Mouse (Mus musculus): ENCODE measurements around the gene Klhl2. TPM values are rescaled to one million over a fixed set of nuclear protein-coding genes. Genes with fewer than 3 reads are reported as not detected.

Klhl2 gene
- total and polyA plus RNA-seq, 3 experiments, result 6.0 to 19.4 (median 14.5) TPM

GRCm38 (mm10) chr8:64871469-64872165 lies 21.8 kb upstream of the Klhl2 start:
- DNase-seq, result peak; percentile 29 to 46
- no peak overlapping the region for H3K9ac ChIP-seq (ENCODE audit: low read depth, low read length)
- peaks cover 9% of the 10 kb centered on the region for H3K4me1 ChIP-seq (ENCODE audit: control insufficient read depth, insufficient read depth, low read length)
- no peaks in the 10 kb centered on the region for H3K79me2 ChIP-seq (replicated peaks; ENCODE audit: control insufficient read depth, insufficient read depth, low read length)
- TF ChIP-seq CTCF (IDR thresholded peaks at IDR 0.05) (no peak), POLR2A (IDR thresholded peaks at IDR 0.05; ENCODE audit: insufficient read depth, low read depth, low read length) (peak; percentile 30; the same call in 1 of the 2 replicates), EP300 (IDR thresholded peaks at IDR 0.05; ENCODE audit: insufficient read depth, low read depth, low read length) (peak; percentile 81)
- WGBS, result 23% methylated on average over 12 of the region's 12 CpGs
- peak overlapping the region; percentile 56 for H3K27ac ChIP-seq
- intact Hi-C loops (cut with DNase I), result loop anchor here (2.0 to 5.0 kb wide), 2 partner anchors 21 to 134 kb away; partner anchors contain the start of gene Klhl2
- H3K36me3 ChIP-seq (ENCODE audit: control insufficient read depth, insufficient read depth, low read length), result no peaks in the 10 kb centered on the region
- H3K27me3 ChIP-seq (ENCODE audit: control insufficient read depth, insufficient read depth, low read length), result no peaks in the 10 kb centered on the region
- H3K4me3 ChIP-seq, result peak overlapping the region; percentile 6; the same call in 1 of the 2 replicates

- no peak overlapping the region for H3K9ac ChIP-seq (ENCODE audit: low read depth, low read length)
- peaks cover 9% of the 10 kb centered on the region for H3K4me1 ChIP-seq (ENCODE audit: control insufficient read depth, insufficient read depth, low read length)
- DNase-seq, result no peak
- intact Hi-C loops (cut with DNase I), result loop anchor here (2.0 to 5.0 kb wide), 2 partner anchors 19 to 133 kb away; partner anchors contain the start of gene Klhl2
- WGBS, result 22% methylated on average over 2 of the region's 2 CpGs
- TF ChIP-seq EP300 (IDR thresholded peaks at IDR 0.05; ENCODE audit: insufficient read depth, low read depth, low read length) (no peak), POLR2A (IDR thresholded peaks at IDR 0.05; ENCODE audit: insufficient read depth, low read depth, low read length) (no peak), CTCF (IDR thresholded peaks at IDR 0.05) (no peak)
- H3K27me3 ChIP-seq (ENCODE audit: control insufficient read depth, insufficient read depth, low read length), result no peaks in the 10 kb centered on the region
- no peak overlapping the region for H3K4me3 ChIP-seq
- H3K27ac ChIP-seq, result no peak overlapping the region
- H3K79me2 ChIP-seq (replicated peaks; ENCODE audit: control insufficient read depth, insufficient read depth, low read length), result no peaks in the 10 kb centered on the region
- H3K36me3 ChIP-seq (ENCODE audit: control insufficient read depth, insufficient read depth, low read length), result no peaks in the 10 kb centered on the region
Measured at GRCm38 (mm10) chr8:64870218-64870617, 20.4 kb upstream of the Klhl2 start.

GRCm38 (mm10) chr8:64849091-64849896 lies 523 bp downstream of the Klhl2 start:
- intact Hi-C loops (cut with DNase I), result loop anchor here (5.0 kb wide), 1 partner anchor 117 kb away; the partner anchor contains the start of gene Msmo1
- Histone ChIP-seq H3K9ac (ENCODE audit: low read depth, low read length) (peak overlapping the region; percentile 87), H3K4me3 (peak overlapping the region; percentile 71), H3K27me3 (ENCODE audit: control insufficient read depth, insufficient read depth, low read length) (no peaks in the 10 kb centered on the region), H3K36me3 (ENCODE audit: control insufficient read depth, insufficient read depth, low read length) (peaks cover 3% of the 10 kb centered on the region; the same call in 1 of the 2 replicates), H3K79me2 (replicated peaks; ENCODE audit: control insufficient read depth, insufficient read depth, low read length) (no peaks in the 10 kb centered on the region; the same call in 1 of the 2 replicates), H3K27ac (peak overlapping the region; percentile 70), H3K4me1 (ENCODE audit: control insufficient read depth, insufficient read depth, low read length) (peaks cover 8% of the 10 kb centered on the region)
- WGBS, result 1% methylated on average over 97 of the region's 100 CpGs
- TF ChIP-seq CTCF (IDR thresholded peaks at IDR 0.05), result peak; percentile 45
- TF ChIP-seq POLR2A (IDR thresholded peaks at IDR 0.05; ENCODE audit: insufficient read depth, low read depth, low read length), result no peak
- DNase-seq, result no peak

- no peak for DNase-seq
- TF ChIP-seq CTCF (IDR thresholded peaks at IDR 0.05) (no peak), EP300 (IDR thresholded peaks at IDR 0.05; ENCODE audit: insufficient read depth, low read depth, low read length) (no peak), POLR2A (IDR thresholded peaks at IDR 0.05; ENCODE audit: insufficient read depth, low read depth, low read length) (no peak)
- H3K36me3 ChIP-seq (ENCODE audit: control insufficient read depth, insufficient read depth, low read length), result peaks cover 4% of the 10 kb centered on the region
- peaks cover 9% of the 10 kb centered on the region for H3K4me1 ChIP-seq (ENCODE audit: control insufficient read depth, insufficient read depth, low read length)
- no peak overlapping the region for H3K27ac ChIP-seq
- peak overlapping the region; percentile 71 for H3K4me3 ChIP-seq
- 24% methylated on average over 8 of the region's 8 CpGs for WGBS
- no peaks in the 10 kb centered on the region; the same call in 1 of the 2 replicates for H3K79me2 ChIP-seq (replicated peaks; ENCODE audit: control insufficient read depth, insufficient read depth, low read length)
- intact Hi-C loops (cut with DNase I), result loop anchor here (5.0 kb wide), 1 partner anchor 116 kb away; the partner anchor contains the start of gene Msmo1
- H3K27me3 ChIP-seq (ENCODE audit: control insufficient read depth, insufficient read depth, low read length), result no peaks in the 10 kb centered on the region
- H3K9ac ChIP-seq (ENCODE audit: low read depth, low read length), result no peak overlapping the region
Measured at GRCm38 (mm10) chr8:64848245-64848785, 1.5 kb downstream of the Klhl2 start.

- intact Hi-C loops (cut with DNase I), result loop anchor here (5.0 kb wide), 1 partner anchor 115 kb away; the partner anchor contains the start of gene Msmo1
- no peak for DNase-seq
- TF ChIP-seq EP300 (IDR thresholded peaks at IDR 0.05; ENCODE audit: insufficient read depth, low read depth, low read length) (no peak), CTCF (IDR thresholded peaks at IDR 0.05) (no peak), POLR2A (IDR thresholded peaks at IDR 0.05; ENCODE audit: insufficient read depth, low read depth, low read length) (no peak)
- no peaks in the 10 kb centered on the region for H3K27me3 ChIP-seq (ENCODE audit: control insufficient read depth, insufficient read depth, low read length)
- no peak overlapping the region for H3K4me3 ChIP-seq
- H3K9ac ChIP-seq (ENCODE audit: low read depth, low read length), result no peak overlapping the region
- H3K4me1 ChIP-seq (ENCODE audit: control insufficient read depth, insufficient read depth, low read length), result peaks cover 9% of the 10 kb centered on the region
- peaks cover 4% of the 10 kb centered on the region for H3K36me3 ChIP-seq (ENCODE audit: control insufficient read depth, insufficient read depth, low read length)
- 37% methylated on average over 2 of the region's 2 CpGs for whole genome bisulfite sequencing
- H3K79me2 ChIP-seq (replicated peaks; ENCODE audit: control insufficient read depth, insufficient read depth, low read length), result no peaks in the 10 kb centered on the region; the same call in 1 of the 2 replicates
- no peak overlapping the region for H3K27ac ChIP-seq
Measured at GRCm38 (mm10) chr8:64847650-64848049, 2.2 kb downstream of the Klhl2 start.
